Mouse (Mus musculus): ENCODE results near the gene Dmrta2. TPM values are rescaled to one million over a fixed set of nuclear protein-coding genes. Genes with fewer than 3 reads are reported as not detected.

Gene Dmrta2
- total RNA-seq (2021): 1 to 10 TPM; 5.4 to 5.6 TPM

DNA sequence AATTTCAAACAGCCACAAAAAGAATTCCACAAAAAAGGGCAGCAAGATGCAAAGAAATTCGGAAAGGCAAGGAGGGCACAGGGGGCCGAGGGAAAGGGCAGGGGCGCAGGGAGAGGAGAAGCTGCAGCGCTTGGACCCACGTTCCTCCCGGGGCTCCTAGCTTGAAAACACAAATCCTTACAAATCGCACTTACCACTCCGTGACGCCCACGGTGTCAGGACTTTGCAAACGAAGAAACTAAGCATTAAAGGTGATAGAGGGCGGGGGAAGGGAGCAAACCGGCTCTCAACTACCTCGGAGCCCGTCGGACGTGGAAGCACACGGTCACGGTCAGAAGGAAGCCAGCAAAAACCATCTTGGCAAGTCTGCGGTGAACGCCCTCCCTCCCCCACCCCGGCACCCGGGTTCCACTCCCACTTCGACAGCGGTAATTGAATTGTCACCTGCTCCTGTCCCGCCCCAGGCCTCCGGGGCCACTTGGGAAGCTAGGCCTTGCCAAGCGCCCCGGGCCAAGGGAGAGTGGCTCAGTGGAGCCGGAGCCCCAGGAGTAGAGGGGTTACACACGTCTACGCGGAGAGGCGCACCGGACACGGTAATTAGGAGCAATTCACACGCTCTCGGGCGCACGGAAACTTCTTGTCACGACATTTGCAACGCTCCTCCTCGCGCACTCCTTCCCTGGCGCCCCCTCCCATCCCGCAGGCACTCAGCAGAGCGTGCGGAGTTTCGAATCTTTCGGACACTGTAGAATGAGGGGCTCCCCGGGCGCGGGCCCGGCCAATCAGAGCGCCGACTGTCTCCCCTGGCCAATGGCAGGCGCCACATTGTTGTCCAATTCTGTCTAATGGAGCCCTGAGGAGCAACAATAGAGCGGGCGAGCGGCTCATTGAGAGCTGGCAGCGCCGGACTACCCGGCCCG lies at the start of gene Dmrta2:
Dmrta2 (plus strand) TSS at position 906 of the 920 bp plus-strand sequence.
- DNase-seq (ENCODE audit: extremely low spot score in 1 of 2, low spot score in 1 of 2): no peak

DNA sequence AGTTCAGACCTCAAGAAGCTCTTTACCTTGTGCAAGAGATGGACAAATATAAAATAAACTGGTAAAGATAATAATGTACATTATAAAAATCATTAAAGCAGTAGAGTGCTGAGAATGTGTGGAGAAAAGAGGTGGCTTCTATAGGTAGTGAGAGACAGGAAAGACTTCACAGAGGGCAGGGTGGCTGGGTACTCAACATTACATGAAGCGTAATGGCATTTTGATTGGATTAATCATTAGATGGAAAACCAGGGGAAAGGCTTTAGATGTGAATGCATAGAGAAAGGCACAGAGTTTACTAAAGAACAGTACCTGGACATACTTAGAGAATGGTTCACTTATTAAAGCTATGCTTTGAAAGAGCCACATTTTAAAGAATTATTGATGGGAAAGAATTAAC lies 48.8 kb upstream of the Dmrta2 start:
- no peak for DNase-seq (ENCODE audit: extremely low spot score in 1 of 2, low spot score in 1 of 2)

DNA sequence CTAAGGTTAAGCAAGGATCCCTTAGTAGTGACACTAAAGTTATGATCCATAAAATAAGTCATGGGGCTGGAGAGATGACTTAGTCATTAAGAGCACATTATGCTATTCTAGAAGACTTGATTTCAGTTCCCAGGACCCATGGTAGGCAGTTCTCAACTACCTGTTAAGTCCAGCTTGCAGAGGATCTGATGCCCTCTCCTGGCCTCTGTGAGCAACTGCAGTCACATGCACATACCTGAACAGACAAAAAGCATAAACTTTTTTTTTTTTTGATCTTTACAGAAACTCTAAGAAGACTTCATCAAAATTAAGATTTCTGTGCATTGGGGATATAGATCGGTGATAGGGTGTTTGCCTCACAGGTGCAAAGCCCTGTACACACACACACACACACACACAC lies 47.4 kb upstream of the Dmrta2 start:
- no peak for DNase-seq (ENCODE audit: extremely low spot score in 1 of 2, low spot score in 1 of 2)

DNA sequence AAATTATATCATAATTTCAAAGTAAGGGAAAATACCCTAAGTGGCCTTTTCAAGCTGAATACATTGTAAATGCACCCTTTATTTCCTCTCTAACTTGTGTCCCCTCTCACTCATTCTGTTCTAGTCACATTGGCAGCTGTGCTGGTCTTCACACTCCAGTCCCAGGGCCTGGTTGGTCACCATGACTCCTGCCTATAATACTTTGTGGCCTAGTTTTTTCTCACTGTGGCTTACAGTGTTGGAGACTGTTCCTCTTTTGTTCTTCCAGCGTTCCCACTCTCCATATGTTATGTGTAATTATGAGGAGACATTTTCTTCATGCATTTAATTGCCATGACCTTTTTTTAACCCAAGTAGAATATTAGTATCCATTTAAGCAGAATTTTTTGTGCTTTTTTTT lies 46.9 kb upstream of the Dmrta2 start:
- no peak for DNase-seq (ENCODE audit: extremely low spot score in 1 of 2, low spot score in 1 of 2)

DNA sequence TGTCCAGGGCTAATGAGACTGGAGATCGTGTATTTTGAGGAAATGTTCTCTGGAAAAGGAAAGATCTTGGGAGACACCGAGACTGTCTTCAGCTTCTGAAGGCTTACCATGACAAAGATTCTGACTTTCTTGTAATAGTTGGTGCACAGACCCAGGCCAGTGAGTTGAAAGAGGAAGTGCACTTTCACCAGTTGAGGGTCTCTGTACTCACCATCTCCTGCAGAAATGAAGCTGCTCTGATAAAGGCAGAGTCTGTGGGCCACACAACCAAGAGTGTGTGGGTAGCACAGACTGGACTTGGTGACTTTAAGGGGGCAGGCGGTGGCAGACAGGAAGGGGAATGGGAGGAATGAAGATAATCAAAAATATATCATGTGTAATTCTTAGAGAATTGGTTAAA lies 41.3 kb upstream of the Dmrta2 start:
- no peak for DNase-seq (ENCODE audit: extremely low spot score in 1 of 2, low spot score in 1 of 2)

DNA sequence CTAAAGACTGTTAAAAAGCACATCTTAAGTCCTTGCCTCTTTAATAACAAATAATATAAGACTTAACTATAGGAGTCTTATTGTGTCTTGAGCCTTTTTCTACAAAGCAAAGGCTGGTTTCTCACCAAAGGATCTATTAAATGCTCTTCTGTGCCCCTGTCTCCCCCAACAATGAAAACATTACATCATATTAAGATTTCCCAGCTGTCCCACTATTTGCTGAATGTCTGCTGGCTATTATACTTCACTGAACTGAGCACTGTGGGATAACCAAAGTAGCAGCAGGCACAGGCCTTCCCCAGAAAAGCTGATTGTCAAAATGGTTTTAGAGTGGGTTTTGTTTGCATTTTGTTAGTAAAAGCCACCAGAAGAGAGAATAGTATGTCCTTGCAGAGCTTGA lies 38.6 kb upstream of the Dmrta2 start:
- DNase-seq (ENCODE audit: extremely low spot score in 1 of 2, low spot score in 1 of 2): no peak

DNA sequence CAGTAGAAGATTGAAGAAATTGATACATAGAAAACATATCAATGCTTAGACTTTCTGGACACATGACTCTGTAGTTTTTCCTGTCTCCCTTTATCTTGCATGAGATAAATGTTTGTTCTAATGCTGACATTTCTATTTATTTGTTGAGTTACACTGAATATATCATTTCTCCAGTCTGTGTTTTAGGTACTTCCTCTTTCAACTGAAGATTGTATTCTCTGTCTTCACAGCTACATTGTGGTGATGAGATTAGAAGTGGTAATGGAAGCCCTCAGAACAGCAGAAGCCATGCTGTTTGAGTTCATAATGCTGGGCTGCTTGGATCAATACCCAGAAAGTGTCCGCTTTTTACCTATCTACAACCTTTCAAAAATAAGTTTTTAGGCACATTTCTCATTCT lies 32.3 kb upstream of the Dmrta2 start:
- no peak for DNase-seq (ENCODE audit: extremely low spot score in 1 of 2, low spot score in 1 of 2)

DNA sequence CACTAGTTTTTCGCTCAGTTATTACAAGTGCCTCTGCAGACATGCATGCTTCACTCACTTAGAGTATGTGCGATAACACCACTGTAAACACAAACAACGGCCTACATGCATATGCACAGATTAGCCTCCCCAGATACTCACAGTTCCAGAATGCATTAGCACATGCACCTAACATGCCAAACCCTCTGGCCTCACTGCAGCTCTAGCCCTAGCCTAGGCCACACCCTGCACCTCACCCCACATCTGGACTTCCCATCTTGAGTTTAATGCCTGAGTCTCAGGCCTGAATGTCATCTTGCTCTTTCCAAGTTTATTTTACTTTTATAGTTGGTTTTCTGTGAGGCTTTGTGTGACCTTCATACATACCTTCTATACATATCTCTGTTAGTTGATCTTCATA lies 28.5 kb upstream of the Dmrta2 start:
- DNase-seq (ENCODE audit: extremely low spot score in 1 of 2, low spot score in 1 of 2): no peak

DNA sequence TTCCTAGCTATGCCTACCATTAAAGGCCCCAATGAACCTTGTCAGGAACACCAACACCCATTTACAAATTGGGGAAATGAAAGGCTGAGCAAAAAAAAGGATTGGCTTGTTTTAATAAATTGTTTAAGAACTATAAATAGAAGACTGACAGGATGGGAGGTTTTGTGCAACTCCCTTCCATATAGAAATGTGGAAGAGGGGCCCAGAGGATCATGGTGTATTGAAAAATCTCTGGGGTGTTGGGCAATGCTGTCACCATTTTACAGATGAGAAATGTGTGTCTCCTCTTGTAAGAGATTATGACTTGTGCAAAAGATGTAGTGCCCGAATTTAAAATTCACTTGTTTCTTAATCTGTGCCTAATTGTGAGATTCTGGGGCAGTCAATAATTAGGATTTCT lies 24.3 kb upstream of the Dmrta2 start:
- DNase-seq (ENCODE audit: extremely low spot score in 1 of 2, low spot score in 1 of 2): no peak

DNA sequence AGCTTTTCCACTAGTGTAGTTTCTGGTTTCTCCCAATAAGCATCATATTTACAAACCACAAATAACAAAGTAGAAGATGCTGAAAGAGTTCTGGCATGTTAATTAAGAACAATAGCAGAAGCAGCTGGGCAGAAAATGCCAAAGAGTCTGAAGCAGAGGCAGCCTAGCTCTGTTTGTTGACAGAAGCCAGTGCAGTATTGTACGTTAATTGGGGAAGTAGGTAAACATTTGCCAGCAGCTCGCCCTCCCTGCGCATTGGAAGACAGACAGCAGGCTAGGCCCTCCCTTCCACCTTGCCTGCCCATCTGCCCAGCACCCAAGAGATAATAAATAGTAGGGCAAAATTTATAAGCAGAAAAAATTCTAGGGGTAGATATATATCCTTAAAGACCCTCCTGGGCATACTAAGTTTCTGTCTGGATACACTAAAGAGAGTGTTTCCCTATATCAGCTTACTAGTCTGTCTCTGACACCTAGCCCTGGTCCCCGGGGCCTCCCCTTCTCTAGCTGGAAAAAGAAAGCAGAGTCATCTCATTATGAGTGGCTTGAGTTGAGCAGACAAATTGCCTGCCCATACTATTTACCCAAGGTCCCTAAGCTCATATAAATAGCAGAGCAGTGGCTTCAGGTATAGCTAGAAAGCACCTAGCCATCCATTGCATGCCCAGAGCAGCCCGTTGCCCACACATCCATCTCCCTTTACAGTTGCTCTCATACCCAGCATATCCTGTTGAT lies 17.5 kb upstream of the Dmrta2 start:
- no peak for DNase-seq (ENCODE audit: extremely low spot score in 1 of 2, low spot score in 1 of 2)

DNA sequence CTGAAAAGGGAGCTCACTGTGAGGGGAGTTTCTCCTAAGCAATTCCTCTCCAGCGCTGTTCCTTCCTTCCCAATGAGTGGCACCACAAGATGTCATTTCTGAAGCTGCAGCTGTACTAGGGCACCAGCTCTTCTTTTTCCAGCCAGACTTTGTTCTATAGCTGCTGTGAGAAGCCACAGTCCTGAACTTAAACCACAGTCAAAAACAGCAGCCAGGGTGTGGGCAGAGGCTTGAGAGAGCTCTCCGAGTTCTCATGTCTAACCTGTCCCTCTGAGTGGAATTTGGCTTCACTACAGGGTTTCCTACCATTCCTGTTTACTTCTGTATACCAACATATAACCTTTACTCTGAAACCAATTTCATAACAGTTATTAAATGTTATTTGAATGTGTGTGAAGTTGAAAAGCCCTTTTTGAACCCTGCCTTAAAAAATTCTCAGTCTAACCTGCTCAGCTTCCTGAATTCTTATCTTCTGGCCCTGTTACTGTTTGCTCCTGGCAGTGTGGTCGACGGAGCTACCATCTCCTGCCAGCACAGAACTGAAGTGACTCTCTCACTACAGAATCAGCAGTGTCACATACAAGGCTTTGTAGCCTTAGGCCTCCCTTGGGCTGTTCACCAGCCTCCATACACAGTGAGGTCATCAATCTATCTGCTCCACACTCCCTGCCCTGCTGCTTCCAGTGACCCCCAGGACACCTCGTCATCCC lies 14.1 kb upstream of the Dmrta2 start:
- no peak for DNase-seq (ENCODE audit: extremely low spot score in 1 of 2, low spot score in 1 of 2)

DNA sequence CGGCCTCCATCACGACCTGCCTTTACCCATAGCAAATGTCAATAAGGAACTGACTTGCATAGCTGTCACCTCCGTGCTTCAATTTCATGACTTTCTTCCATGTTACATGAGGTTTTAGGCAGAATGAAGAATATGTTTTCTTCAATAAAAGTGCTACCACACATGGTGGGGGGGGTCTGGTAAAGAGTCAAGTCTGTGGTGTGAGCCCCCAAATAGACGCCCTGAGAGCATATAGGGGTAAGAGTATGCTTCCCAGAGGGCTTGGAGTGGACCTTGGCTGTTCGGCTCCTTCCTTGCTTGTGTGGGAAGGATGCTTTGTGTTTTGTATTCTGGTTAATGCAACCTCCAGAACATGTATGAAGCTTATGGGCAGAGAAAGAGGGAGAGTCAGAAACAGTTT lies 8.3 kb upstream of the Dmrta2 start:
- no peak for DNase-seq (ENCODE audit: extremely low spot score in 1 of 2, low spot score in 1 of 2)

DNA sequence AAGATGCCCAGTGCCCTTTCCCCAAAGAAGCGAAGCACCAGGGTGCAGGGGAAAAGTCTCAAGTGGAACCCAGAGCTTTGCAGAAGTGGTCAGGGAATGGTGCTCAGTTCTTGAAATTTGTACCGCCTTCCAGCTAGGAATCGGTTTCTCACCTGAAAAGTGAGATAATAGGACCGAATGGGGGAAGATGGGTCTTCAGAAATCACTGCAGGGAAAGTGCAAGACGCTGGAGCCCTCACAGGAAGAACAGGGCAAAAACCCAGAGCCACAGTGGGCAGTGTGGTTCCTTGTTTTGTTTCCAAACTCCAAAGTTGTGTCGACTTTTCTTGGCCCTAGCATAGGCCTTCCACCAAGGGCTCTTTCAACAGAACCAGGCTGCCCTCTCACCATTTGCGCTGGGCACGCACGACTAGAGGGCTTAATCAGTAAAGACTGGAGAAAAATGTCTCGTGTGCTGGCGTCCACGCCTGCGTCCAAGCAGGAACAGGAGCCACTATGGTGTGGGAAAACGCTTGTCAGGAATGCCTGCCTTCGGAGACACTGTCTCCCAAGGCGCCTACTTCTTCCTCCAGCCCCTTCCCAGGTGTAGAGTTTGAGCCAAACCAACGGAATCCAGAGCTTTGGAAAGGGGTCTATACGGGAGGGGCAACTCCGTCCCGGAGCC lies 3.7 kb upstream of the Dmrta2 start:
- no peak for DNase-seq (ENCODE audit: extremely low spot score in 1 of 2, low spot score in 1 of 2)

DNA sequence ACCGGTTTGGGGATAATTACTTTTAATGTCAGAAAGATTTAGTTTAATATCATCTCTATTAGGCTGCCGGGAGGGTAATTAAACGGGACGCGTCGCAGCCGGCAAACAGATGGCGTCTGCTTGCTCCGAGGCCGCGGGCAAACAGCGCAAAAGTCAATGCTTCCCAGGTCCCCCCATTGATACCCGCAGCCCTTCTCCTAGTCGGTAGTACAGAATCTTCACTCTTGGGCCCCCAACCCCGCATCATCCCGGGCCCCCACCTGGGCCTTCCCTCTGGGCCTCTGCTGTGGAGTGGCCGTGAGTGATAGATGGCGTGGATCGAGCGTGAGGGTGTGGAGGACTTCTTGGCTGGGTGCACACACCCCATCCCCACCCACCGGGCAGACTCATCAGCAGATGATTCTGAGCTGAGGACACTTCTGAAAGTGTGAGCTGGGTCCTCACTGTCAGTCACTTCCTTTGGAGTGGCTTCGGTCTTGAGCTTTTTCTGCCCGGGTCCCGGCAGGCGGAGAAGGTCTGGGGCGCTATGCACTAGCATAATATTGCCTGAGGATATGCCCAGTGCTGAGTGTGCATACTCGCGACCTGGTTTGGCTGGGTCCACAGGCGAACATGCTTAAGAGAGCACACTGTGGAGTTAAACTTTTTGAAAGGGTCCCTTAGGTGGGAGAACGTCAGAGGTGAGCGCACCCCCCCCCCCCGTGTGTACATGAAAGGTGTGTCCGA lies 3.0 kb upstream of the Dmrta2 start:
- no peak for DNase-seq (ENCODE audit: extremely low spot score in 1 of 2, low spot score in 1 of 2)

DNA sequence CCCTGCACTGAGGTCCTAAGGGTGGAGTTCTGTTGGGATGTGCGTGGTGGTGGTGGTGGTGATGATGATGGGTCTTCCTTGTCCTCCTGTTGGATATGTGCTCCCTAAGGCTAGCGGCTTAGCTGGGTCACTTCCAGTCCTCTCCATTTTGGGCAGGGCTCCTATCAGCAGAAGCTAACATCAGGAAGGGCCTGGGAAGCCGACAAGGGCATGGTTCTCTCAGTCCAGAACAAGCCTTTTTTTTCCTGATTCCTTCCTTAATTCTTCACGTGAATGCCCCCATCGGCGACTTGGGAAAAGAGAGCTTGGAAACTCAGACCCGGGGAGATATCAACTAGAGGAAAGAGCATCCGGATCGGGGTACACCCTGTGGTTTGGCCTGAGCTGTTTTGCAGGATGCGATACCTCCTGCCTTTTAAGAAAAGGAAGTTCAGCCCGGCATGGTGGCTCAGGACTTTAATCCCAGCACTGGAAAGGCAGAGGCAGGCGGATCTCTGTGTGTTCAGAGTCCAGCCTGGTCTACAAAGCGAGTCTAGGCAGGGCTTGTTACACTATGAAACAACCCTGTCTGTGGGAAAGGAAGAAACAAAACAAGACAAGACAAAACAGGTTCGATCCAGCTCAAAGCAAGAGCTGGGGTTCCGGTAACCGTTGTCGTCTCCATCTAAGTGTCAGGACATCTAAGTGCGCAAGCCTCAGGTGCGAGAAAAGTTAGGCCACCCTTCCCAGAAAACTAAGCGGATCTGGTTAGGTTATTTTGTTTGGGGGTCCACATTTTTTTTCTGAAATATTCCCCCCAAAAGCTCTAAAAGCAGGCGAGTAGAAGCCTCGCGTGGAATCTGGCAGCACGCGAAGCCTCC lies 2.2 kb upstream of the Dmrta2 start:
- no peak for DNase-seq (ENCODE audit: extremely low spot score in 1 of 2, low spot score in 1 of 2)

DNA sequence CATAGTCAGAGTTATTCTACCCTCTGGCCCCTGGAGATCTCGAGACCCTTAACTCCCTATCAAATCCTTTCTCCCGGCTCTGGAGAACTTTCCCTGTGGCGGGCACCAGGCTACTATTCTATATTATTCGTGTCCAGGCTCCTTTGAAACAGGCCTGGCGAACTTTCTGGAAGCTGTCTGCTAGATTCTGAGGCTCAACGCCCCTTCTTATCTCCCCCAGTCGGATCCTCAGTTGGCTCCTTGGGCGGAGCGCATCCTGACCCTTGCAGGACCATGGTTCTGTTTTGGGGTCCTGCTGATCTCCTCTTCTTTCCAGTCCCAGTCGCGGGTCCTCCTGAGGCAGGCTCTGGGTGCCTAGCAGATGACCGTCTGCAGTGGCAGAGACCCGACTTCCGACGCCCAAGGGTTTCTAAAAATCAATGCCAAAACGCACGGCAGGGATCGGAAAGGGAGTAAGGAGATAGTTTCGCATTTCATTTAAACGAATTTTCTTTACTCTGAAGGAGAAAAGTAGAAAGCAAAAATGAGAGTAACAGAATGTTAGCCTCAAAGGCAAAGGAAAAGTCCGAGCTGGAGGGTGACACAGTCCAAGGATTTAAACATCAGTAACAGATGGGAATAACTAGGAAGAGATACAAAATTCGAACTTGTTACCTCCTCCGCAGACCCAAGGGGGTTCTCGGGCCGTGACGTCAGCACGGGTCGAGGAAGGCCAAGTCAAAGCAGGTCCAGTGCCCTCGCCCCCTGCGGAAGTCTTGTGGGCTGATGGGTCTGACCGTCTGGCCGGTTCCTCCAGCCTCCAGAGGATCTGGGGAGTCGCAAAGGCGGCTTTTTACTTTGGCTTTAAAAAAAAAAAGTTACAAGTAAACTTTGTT lies 1.3 kb upstream of the Dmrta2 start:
- DNase-seq (ENCODE audit: extremely low spot score in 1 of 2, low spot score in 1 of 2): no peak

DNA sequence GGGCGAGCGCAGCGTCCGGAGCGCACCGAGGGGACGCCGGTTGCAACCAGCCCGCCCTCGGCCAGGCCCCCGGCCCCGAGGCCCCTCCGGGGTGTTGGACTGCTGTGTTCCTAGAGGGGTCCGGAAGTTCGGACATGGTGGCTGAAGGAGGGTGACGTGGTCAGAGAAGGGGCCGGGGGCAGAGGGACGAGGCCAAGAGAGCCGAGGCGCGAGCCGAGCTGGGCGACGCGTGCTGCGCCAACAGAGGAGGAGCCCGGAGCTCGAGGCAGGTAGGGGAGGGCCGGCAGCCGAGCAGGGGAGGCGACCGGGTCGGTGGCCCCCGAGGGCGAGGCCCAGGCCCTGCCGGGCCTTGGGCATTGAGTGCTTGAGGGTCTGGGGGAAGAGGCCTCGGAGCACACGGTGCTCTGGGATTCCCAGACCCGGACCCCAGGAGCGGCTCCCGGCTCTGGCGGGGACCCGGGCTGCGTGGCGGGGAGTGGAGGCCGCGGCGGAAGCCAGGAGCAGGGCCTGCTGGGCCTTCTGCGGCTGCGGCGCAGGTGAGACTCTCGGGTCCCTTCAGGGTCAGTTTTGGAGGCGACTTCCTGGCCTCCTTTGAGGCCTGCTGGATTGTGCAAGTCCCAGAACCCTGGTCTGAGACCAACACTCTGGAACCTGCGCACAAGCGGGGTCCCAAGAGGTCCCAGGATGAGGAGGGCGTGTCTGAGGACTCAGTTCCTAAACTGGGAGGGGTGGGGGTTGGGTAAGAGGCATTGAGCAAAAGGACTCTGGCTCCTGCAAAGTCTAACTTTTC lies 410 bp downstream of the Dmrta2 start:
- DNase-seq (ENCODE audit: extremely low spot score in 1 of 2, low spot score in 1 of 2): peak in 1 of 2 experiments; percentile 47

All from layer of hippocampus, postnatal 25 days (tissue).